Mouse (Mus musculus) cerebellum, adult 2 months (tissue): ENCODE data around the gene Atp9a.

Source experiments
- CTCF ChIP-seq: fragments of 200-500 bp; IDR thresholded peaks from 2 replicates; pipeline ENCODE4 v1.5.1; 2011; ENCODE audit warnings: low read depth, mild to moderate bottlenecking, control low read depth, low read length, moderate library complexity, borderline replicate concordance; ENCODE audit not compliant: insufficient read depth
- POLR2A ChIP-seq: fragments of 200-500 bp; IDR thresholded peaks from 2 replicates; pipeline ENCODE4 v1.6.1; 2011; ENCODE audit warnings: low read length, control low read depth, borderline replicate concordance; ENCODE audit not compliant: insufficient read depth

DNA sequence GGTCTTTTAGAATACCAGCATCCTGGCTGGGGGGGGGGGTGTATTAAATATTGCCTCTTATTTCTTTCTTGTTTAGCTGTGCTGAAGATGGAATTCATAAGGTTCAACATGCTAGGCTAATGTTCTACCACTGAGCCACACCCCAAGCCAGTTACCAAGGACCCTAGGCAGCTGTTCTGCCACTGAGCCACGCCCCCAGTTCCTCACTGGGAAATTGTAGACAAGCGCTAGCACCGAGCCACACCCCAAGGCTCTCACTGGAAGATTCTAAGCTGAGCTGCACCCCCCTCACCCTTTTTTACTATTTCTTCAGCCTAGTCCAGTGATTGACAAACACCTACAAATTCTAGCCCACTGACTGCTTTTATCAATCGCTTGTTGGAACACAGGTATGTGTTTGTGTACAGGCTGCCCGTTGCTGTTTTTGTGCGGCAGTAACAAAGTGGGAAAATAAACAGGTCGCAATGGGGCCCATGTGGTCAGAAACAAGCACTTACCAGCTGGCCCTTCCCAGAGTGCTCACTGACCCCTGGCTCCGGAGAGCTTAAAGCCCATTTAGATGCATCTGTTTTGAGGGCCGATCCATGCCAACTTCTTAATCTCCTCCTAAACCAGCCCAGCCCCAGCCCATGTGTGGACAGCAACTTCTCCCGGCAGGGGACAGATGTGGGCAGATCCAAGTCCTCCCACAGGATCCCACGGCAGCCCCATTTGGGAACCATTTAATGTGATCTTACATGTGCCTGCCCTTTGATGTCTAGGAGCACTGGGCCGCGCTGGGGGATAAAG is 128.9 kb downstream of the Atp9a start:
- TF ChIP-seq POLR2A = no peak
- no peak for TF ChIP-seq CTCF
